Mouse (Mus musculus) activated CD4-positive, CD25-positive, alpha-beta regulatory T cell, adult 9 weeks (primary cell): ENCODE measurements around the gene Gm340. TPM values are rescaled to one million over a fixed set of nuclear protein-coding genes. Genes with fewer than 3 reads are reported as not detected.

ENCODE experiments used
- polyA plus RNA-seq: library from polyadenylated mRNA; unstranded; fragments of 100-300 nt; shearing (Covaris generic); gene quantifications from one replicate; pipeline ENCODE4 v1.2.1, GENCODE M21; 2017

The Gm340 gene
- 4.8 TPM for polyA plus RNA-seq

DNA sequence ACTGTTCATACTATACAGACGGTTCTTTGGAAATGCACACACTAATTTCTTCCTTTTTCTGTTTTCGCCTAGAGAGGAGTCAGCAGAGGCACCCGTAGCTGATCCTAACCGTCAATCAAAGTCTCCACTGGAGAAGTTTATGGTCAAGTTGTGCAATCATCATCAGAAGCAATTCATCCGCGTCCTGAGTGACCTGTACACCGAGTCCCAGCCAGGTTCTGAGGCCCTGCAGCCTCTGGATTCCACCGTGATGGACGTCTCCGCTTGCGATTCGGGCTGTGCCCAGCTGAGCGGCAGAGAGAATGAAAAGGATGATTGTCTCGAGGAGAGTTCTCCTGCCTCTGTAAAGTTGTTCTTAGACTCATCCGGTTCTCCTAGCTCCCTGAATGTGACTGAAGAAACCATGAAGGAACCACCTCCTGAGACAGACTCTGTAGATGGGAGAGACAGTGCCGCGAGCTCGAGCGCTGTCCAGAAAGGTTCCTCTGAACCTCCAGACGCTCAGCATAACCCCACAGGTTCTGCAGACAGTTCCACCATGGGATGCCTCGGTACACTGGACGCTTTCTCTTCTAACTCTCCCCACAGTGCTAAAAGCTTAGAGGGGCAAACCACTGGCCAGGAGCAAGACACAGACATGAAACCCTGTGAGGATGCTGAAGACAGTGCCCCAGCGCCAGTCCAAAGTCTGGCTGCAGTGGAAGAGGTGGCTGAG is at the start of gene Gm340:
Gene Gm340, plus strand, starts transcription at position 665 of the 715 bp plus-strand sequence.

Other genes with a start within 250 kb of the Gm340 start
- 6.4 TPM for gene Pik3ap1, start 197.3 kb upstream of the Gm340 start, polyA plus RNA-seq
- 11.7 TPM for gene Lcor, start 99.7 kb upstream of the Gm340 start, polyA plus RNA-seq
- gene Slit1, start 161.3 kb downstream of the Gm340 start, polyA plus RNA-seq, result 0.56 TPM
- 4.4 TPM for gene Arhgap19, start 219.7 kb downstream of the Gm340 start, polyA plus RNA-seq
- 1.9 TPM for gene Frat1, start 247.6 kb downstream of the Gm340 start, polyA plus RNA-seq